Mouse (Mus musculus): ENCODE data around the gene Rnase2a. TPM values are rescaled to one million over a fixed set of nuclear protein-coding genes. Genes with fewer than 3 reads are reported as not detected.

Gene Rnase2a
- total and polyA plus RNA-seq, 3 experiments: not detected

DNA sequence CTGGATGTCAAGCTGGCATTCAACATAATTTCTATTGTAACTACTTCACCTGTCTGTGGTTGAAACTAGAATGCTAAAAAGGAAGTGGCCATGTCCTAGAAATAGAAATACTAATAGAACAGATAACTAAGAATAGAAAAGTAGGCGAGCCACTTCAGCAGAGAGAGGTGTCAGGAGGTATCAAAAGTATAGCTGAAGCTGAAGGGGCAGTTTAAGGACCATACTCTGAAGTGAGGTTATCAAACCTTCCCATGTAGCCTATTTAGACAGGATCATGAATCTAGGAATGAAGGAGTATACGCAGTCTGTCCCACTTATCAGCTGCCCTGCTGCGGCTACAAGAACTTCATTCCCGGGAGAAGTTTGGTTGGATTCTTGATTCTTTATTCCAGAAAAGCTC is 9.8 kb upstream of the Rnase2a start:
- Histone ChIP-seq H3K27ac (ENCODE audit: control insufficient read depth, low read depth, low read length) (no peak overlapping the region), H3K27me3 (ENCODE audit: control insufficient read depth in 1 of 2, insufficient read depth in 2 of 2, low read length in 2 of 2) (no peaks in the 10 kb centered on the region), H3K36me3 (ENCODE audit: control insufficient read depth in 1 of 2, insufficient read depth in 2 of 2, low read length in 2 of 2) (no peaks in the 10 kb centered on the region), H3K79me2 (ENCODE audit: control insufficient read depth, insufficient read depth, low read length, poor library complexity) (no peaks in the 10 kb centered on the region), H3K9ac (ENCODE audit: control insufficient read depth, low read depth, low read length, poor library complexity, severe bottlenecking) (no peak overlapping the region), H3K9me3 (replicated peaks; ENCODE audit: insufficient read depth, low read length) (no peaks in the 10 kb centered on the region), H3K4me1 (ENCODE audit: control insufficient read depth in 1 of 2, insufficient read depth in 2 of 2, low read length in 2 of 2) (no peaks in the 10 kb centered on the region), H3K4me3 (ENCODE audit: control insufficient read depth in 1 of 2, insufficient read depth in 1 of 2, low read depth in 2 of 2, low read length in 2 of 2) (no peak overlapping the region)
- no peak for DNase-seq (ENCODE audit: low read depth, low spot score)
- TF ChIP-seq GATA1 (IDR thresholded peaks at IDR 0.05; ENCODE audit: low read depth, low read length) (no peak), MAZ (IDR thresholded peaks at IDR 0.05; ENCODE audit: low read depth, low read length) (no peak), ZC3H11A (IDR thresholded peaks at IDR 0.05; ENCODE audit: low read depth, low read length) (no peak), NELFE (IDR thresholded peaks at IDR 0.05; ENCODE audit: low read depth, low read length) (no peak), TBP (IDR thresholded peaks at IDR 0.05; ENCODE audit: low read depth, low read length) (no peak), CTCF (IDR thresholded peaks at IDR 0.05 in 2 of 3, conservative IDR thresholded peaks at IDR 0.05 in 1 of 3; ENCODE audit: control insufficient read depth in 1 of 3, insufficient read depth in 1 of 3, low read depth in 2 of 3, low read length in 3 of 3, poor library complexity in 1 of 3, severe bottlenecking in 1 of 3) (no peak), ELF1 (IDR thresholded peaks at IDR 0.05; ENCODE audit: low read depth, low read length) (no peak), CHD2 (IDR thresholded peaks at IDR 0.05; ENCODE audit: low read length) (no peak), MAFK (IDR thresholded peaks at IDR 0.05; ENCODE audit: borderline replicate concordance, low read depth, low read length) (no peak), ZNF384 (IDR thresholded peaks at IDR 0.05; ENCODE audit: low read depth, low read length) (no peak), NRF1 (IDR thresholded peaks at IDR 0.05; ENCODE audit: insufficient read depth, low read depth, low read length, poor library complexity, severe bottlenecking) (no peak), MAX (IDR thresholded peaks at IDR 0.05; ENCODE audit: low read length) (no peak), E2F4 (IDR thresholded peaks at IDR 0.05; ENCODE audit: borderline replicate concordance, low read depth, low read length) (no peak), BHLHE40 (IDR thresholded peaks at IDR 0.05; ENCODE audit: borderline replicate concordance, low read depth, low read length) (no peak), SIN3A (IDR thresholded peaks at IDR 0.05; ENCODE audit: low read length) (no peak), RAD21 (IDR thresholded peaks at IDR 0.05; ENCODE audit: low read depth, low read length) (no peak)

DNA sequence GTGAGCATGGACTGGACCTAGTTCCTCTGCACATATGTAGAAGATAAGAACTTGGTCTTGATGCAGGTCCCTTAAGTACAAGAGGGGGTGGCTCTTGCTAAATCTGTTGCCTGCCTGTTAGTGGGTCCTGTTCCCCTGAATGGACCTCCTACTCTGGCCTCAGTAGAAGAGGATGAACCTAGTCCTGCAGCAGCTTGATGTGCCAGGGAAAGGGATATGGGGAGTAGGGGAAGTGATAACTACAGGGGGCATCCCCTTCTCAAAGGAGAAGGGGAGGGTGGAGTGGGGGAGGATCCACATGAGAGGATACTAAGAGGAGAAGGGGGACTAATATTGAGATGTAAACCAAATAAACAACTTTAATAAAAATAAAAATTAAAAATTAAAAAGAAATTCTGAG is 6.5 kb upstream of the Rnase2a start:
- DNase-seq (ENCODE audit: low read depth, low spot score): no peak

GRCm38 (mm10) chr14:51259741-51260140 is 3.8 kb upstream of the Rnase2a start:
- H3K27ac ChIP-seq (ENCODE audit: control insufficient read depth, low read depth, low read length): no peak overlapping the region
- no peak overlapping the region for H3K9ac ChIP-seq (ENCODE audit: control insufficient read depth, low read depth, low read length, poor library complexity, severe bottlenecking)
- no peaks in the 10 kb centered on the region for H3K79me2 ChIP-seq (ENCODE audit: control insufficient read depth, insufficient read depth, low read length, poor library complexity)
- H3K9me3 ChIP-seq (replicated peaks; ENCODE audit: insufficient read depth, low read length): no peaks in the 10 kb centered on the region
- no peaks in the 10 kb centered on the region for H3K4me1 ChIP-seq (ENCODE audit: control insufficient read depth in 1 of 2, insufficient read depth in 2 of 2, low read length in 2 of 2)
- H3K36me3 ChIP-seq (ENCODE audit: control insufficient read depth in 1 of 2, insufficient read depth in 2 of 2, low read length in 2 of 2): no peaks in the 10 kb centered on the region
- no peaks in the 10 kb centered on the region for H3K27me3 ChIP-seq (ENCODE audit: control insufficient read depth in 1 of 2, insufficient read depth in 2 of 2, low read length in 2 of 2)
- DNase-seq (ENCODE audit: low read depth, low spot score): no peak
- no peak overlapping the region for H3K4me3 ChIP-seq (ENCODE audit: control insufficient read depth in 1 of 2, insufficient read depth in 1 of 2, low read depth in 2 of 2, low read length in 2 of 2)
- no peak for TF ChIP-seq SIN3A (IDR thresholded peaks at IDR 0.05; ENCODE audit: low read length)
- no peak for TF ChIP-seq MAFK (IDR thresholded peaks at IDR 0.05; ENCODE audit: borderline replicate concordance, low read depth, low read length)
- TF ChIP-seq USF2 (IDR thresholded peaks at IDR 0.05; ENCODE audit: borderline replicate concordance in 1 of 2, insufficient read depth in 1 of 2, low read depth in 1 of 2, low read length in 2 of 2): no peak
- no peak for TF ChIP-seq TCF12 (IDR thresholded peaks at IDR 0.05; ENCODE audit: low read depth, low read length)

More for the DNA sequence above, 6.5 kb upstream of the Rnase2a start:
- no peak overlapping the region for H3K27ac ChIP-seq (ENCODE audit: control insufficient read depth, low read depth, low read length)
- TF ChIP-seq TCF12 (IDR thresholded peaks at IDR 0.05; ENCODE audit: low read depth, low read length): no peak
- no peaks in the 10 kb centered on the region for H3K79me2 ChIP-seq (ENCODE audit: control insufficient read depth, insufficient read depth, low read length, poor library complexity)
- H3K36me3 ChIP-seq (ENCODE audit: control insufficient read depth in 1 of 2, insufficient read depth in 2 of 2, low read length in 2 of 2): no peaks in the 10 kb centered on the region
- no peaks in the 10 kb centered on the region for H3K9me3 ChIP-seq (replicated peaks; ENCODE audit: insufficient read depth, low read length)
- no peak overlapping the region for H3K4me3 ChIP-seq (ENCODE audit: control insufficient read depth in 1 of 2, insufficient read depth in 1 of 2, low read depth in 2 of 2, low read length in 2 of 2)
- H3K9ac ChIP-seq (ENCODE audit: control insufficient read depth, low read depth, low read length, poor library complexity, severe bottlenecking): no peak overlapping the region
- no peaks in the 10 kb centered on the region for H3K4me1 ChIP-seq (ENCODE audit: control insufficient read depth in 1 of 2, insufficient read depth in 2 of 2, low read length in 2 of 2)
- no peaks in the 10 kb centered on the region for H3K27me3 ChIP-seq (ENCODE audit: control insufficient read depth in 1 of 2, insufficient read depth in 2 of 2, low read length in 2 of 2)
